Mouse (Mus musculus) ES-E14 (cell line): ENCODE results near the gene Tbx19.

Source experiments
- HCFC1 ChIP-seq: IDR thresholded peaks from 2 replicates; pipeline ENCODE4 v1.6.1; 2012; ENCODE audit warnings: low read length, inconsistent platforms, borderline replicate concordance; ENCODE audit not compliant: insufficient read depth
- MAFK ChIP-seq: IDR thresholded peaks from 2 replicates; pipeline ENCODE4 v1.6.1; 2014; ENCODE audit warnings: mild to moderate bottlenecking, low read depth, low read length, inconsistent platforms; ENCODE audit not compliant: insufficient read depth

GRCm38 (mm10) chr1:165089556-165089955, 71.0 kb downstream of the Tbx19 start:
- TF ChIP-seq MAFK (no peak), HCFC1 (no peak)
